Mouse (Mus musculus) kidney, postnatal 10 days (tissue): ENCODE results near the gene Vsig10.
"Not testable (repeated sequence)": the region's sequence is repeated elsewhere in the genome, so short reads cannot be mapped to it uniquely, and the experiment has no call there.

ENCODE experiments used
- DNase-seq: peaks from one replicate; pipeline ENCODE4 v3.0.0; 2021; ENCODE audit warnings: mixed read lengths

The Vsig10 gene

GRCm38 (mm10) chr5:117304947-117305346, 13.9 kb upstream of the Vsig10 start:
- DNase-seq, result peak; percentile 95

GRCm38 (mm10) chr5:117305754-117306153, 13.1 kb upstream of the Vsig10 start:
- no peak for DNase-seq

GRCm38 (mm10) chr5:117306826-117307225, 12.1 kb upstream of the Vsig10 start:
- DNase-seq, result no peak

- peak; percentile 90 for DNase-seq
Measured at GRCm38 (mm10) chr5:117307699-117308098, 11.2 kb upstream of the Vsig10 start.

GRCm38 (mm10) chr5:117313420-117313819, 5.5 kb upstream of the Vsig10 start:
- DNase-seq, result peak; percentile 79

GRCm38 (mm10) chr5:117313909-117314308, 5.0 kb upstream of the Vsig10 start:
- DNase-seq, result no peak

- no peak for DNase-seq
Measured at GRCm38 (mm10) chr5:117314587-117315428, 4.1 kb upstream of the Vsig10 start.

GRCm38 (mm10) chr5:117323751-117324150, 4.9 kb downstream of the Vsig10 start:
- no peak for DNase-seq

- no peak for DNase-seq
Measured at GRCm38 (mm10) chr5:117326408-117326807, 7.5 kb downstream of the Vsig10 start.

GRCm38 (mm10) chr5:117330457-117330856, 11.6 kb downstream of the Vsig10 start:
- DNase-seq, result peak; percentile 43

- DNase-seq, result no peak
Measured at GRCm38 (mm10) chr5:117337999-117338398, 19.1 kb downstream of the Vsig10 start.

GRCm38 (mm10) chr5:117338503-117338902, 19.6 kb downstream of the Vsig10 start:
- DNase-seq, result no peak

- no peak for DNase-seq
Measured at GRCm38 (mm10) chr5:117340081-117340480, 21.2 kb downstream of the Vsig10 start.

- DNase-seq, result no peak
Measured at GRCm38 (mm10) chr5:117341896-117342295, 23.0 kb downstream of the Vsig10 start.

GRCm38 (mm10) chr5:117344496-117344895, 25.6 kb downstream of the Vsig10 start:
- not testable (repeated sequence) for DNase-seq

GRCm38 (mm10) chr5:117345432-117345976, 26.6 kb downstream of the Vsig10 start:
- DNase-seq, result no peak

- DNase-seq, result no peak
Measured at GRCm38 (mm10) chr5:117346281-117346680, 27.4 kb downstream of the Vsig10 start.

GRCm38 (mm10) chr5:117347011-117347410, 28.1 kb downstream of the Vsig10 start:
- no peak for DNase-seq

- DNase-seq, result no peak
Measured at GRCm38 (mm10) chr5:117347838-117348237, 29.0 kb downstream of the Vsig10 start.

- peak; percentile 79 for DNase-seq
Measured at GRCm38 (mm10) chr5:117348279-117348678, 29.4 kb downstream of the Vsig10 start.

- DNase-seq, result no peak
Measured at GRCm38 (mm10) chr5:117354121-117354520, 35.2 kb downstream of the Vsig10 start.

- no peak for DNase-seq
Measured at GRCm38 (mm10) chr5:117355648-117356303, 36.9 kb downstream of the Vsig10 start.

- peak; percentile 80 for DNase-seq
Measured at GRCm38 (mm10) chr5:117356365-117357128, 37.7 kb downstream of the Vsig10 start.
